Mouse (Mus musculus) gastrocnemius, postnatal 14 days (tissue): ENCODE measurements around the gene Dmrtc2. TPM values are rescaled to one million over a fixed set of nuclear protein-coding genes. Genes with fewer than 3 reads are reported as not detected.
"Not testable (repeated sequence)": the region's sequence is repeated elsewhere in the genome, so short reads cannot be mapped to it uniquely, and the experiment has no call there.

Source experiments
- DNase-seq: peaks from one replicate; pipeline ENCODE4 v3.0.0; 2021; ENCODE audit warnings: mixed read lengths
- intact Hi-C: fragments of 180-260 bp; cut with DNase I; formaldehyde crosslinking; loops from one replicate; pipeline ENCODE4 v1.15.1; 2025; ENCODE audit warnings: low total_unique reads
- total RNA-seq, 2 experiments: library from RNA; stranded (reverse); gene quantifications; 2 replicates each; pipeline ENCODE4 v1.2.3; 2021

The Dmrtc2 gene
- total RNA-seq, 2 experiments from 2014 or later, result not detected

DNA sequence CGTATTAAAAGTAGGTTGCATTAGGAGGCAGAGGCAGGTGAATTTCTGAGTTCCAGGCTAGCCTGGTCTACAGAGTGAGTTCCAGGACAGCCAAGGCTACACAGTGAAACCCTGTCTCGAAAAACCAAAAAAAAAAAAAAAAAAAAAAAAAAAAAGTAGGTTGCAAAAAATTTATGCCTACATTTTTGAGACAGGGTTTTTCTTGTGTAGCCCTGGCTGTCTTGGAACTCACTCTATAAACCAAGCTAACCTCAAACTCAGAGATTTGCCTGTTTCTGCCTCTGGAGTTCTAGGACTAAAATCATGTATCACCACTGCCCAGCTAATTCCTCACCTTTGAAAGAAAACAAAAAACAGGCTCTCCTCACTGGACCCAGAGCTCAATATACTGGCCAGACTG, 25.9 kb downstream of the Dmrtc2 start:
- DNase-seq, intact Hi-C loops: not testable (repeated sequence)

DNA sequence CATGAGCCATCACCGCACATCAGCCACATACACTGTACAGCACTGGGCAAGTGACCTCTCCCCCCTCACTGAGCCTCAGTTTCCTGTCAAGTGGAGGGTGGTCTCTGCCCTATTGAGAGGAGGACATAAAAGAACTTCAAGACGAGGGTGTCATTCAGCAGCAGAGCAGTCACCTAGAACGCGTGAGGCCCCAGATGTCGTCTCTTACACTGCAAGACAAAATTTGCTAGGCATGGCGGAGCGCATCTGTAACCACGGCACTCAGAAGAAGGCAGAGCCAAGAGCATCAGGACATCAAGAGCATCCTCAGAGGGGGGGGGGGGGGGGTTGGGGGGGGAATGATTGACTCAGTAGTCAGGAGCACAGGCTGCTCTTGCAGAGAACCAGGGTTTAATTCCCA, 26.4 kb downstream of the Dmrtc2 start:
- intact Hi-C loops, result no loop called here
- no peak for DNase-seq

DNA sequence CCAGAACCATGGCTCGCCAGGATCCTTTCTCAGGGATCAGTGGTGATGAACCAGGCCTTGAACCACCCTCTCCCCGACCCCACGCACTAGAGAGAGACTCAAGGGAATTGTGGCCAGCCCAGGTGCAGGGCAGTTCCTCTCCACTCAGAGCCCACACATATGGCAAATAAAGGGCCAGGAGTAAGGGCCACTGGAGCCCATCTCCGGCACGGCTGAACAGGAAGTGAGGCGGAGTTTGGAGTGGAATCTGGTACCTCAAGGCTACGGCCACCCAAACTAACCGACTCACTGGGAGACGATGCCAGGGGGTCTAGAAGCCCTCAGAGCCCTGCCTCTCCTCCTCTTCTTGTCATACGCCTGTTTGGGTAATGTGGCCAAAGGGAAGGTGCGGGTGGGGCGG, 27.4 kb downstream of the Dmrtc2 start, which contains the start of gene Cd79a:
Cd79a (plus strand) TSS at position 158 of the 400 bp plus-strand sequence.
- DNase-seq, result no peak
- intact Hi-C loops, result no loop called here

DNA sequence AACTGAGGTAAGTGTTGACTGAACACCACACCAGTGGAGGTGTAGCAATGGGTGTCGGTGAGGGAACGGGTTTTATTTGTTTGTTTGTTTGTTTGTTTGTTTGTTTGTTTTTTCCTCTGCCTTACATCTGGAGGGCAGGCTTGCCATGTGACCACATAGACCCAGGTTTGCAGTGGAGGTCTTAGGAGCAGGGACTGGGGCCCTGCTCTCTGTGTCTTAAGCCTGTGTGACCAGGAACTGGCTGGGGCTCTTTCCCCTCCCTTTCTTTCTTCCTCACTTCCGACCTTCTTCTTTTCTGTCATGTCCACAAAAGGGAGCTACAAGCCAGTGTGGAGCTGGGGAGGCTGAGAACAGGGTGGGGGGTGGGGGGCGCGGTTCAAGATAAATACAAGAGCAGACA, 28.1 kb downstream of the Dmrtc2 start:
- intact Hi-C loops, result no loop called here
- DNase-seq, result no peak

DNA sequence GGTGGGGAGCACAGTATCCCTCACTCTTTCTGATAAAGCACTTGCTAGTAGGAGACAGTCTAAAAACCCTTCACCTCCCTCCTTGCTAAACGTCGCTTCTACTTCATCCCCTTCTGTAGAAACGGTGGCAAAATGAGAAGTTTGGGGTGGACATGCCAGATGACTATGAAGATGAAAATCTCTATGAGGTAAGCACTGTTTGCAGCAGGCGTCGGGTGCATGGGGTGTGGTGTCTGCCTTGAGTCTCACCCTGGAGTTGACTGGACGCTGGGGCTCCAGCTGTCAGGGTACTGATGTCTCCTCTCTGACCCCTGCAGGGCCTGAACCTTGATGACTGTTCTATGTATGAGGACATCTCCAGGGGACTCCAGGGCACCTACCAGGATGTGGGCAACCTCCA, 31.3 kb downstream of the Dmrtc2 start:
- intact Hi-C loops, result no loop called here
- DNase-seq, result no peak

DNA sequence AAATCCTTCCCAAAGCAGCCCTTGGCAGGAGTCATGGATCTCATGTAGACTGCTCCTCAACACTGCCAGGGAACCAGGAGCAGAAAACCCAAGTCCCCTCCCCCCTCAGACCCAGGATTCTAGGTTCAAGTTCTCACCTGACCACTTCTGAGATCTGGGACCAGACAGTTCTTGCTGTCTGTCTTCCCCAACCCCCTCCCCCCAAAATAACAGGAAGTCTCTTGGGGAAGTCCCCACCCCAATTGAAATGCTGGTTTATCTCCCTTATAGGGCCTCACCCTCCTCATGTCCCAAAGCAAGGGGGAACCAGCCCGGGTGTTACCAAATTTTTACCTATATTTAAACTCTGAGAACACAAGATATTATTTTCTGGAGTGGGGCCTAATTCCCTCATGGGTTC, 32.0 kb downstream of the Dmrtc2 start:
- intact Hi-C loops, result no loop called here
- no peak for DNase-seq

DNA sequence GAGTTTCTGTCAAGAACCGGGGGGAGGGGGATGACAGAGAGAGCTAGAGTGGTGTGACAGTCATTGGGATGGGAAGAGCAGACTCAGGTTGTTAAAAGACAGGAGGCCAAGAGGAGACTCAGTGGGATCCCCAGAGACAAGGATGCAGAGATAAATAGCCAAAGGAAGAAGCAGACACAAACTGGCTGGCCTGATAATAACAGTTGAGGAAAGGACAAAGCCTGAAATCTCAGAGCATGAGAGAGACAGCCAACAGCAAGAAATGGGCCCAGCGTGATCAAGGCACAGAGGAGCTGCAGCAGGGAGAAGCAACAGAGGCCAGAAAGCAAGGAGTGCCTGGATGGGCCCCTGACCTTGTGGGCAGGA, 32.4 kb downstream of the Dmrtc2 start:
- intact Hi-C loops, result no loop called here
- DNase-seq, result no peak

DNA sequence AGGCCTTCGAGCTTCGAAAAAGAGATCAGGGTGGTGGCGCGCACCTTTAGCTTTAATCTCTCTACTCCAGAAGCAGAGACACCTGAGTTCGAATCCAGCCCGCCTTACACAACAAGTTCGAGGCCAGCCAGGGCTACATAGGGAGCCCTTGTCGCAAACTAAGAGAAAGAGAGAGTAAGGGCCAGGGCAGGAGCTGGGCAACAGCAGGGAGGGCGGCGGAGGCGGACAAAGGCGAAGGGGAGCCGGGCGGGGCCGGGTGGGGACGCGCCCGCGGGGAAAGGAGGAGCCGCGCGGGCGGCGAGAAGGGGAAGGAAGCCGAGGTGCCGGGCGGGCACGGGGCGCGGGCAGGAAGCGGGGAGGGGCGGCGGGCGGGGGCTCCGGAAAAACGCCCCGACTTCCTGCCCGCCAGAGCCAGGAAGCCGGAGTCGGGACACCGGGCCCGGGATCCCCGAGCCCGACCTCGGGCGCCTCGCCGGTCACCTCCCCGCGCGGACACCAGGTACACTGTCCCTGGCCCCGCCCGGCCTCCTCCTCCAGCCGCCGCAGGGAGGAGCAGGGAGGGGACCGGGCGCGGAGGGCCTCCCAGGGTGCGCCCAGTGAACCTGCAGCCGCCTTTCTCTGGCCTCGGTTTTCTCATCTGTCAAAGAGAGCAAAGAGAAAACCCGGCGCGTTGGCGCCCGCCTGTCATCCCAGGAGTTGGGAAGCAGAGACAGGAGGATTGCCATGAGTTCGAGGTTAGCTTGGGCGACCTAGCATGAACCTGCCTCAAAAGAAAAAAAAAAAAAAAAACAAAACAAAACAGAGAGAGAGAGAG, 33.0 kb downstream of the Dmrtc2 start, which contains the start of gene Arhgef1:
Arhgef1 (plus strand) TSS at position 283 of the 814 bp plus-strand sequence.
- intact Hi-C loops, result no loop called here
- DNase-seq, result peak; percentile 72

DNA sequence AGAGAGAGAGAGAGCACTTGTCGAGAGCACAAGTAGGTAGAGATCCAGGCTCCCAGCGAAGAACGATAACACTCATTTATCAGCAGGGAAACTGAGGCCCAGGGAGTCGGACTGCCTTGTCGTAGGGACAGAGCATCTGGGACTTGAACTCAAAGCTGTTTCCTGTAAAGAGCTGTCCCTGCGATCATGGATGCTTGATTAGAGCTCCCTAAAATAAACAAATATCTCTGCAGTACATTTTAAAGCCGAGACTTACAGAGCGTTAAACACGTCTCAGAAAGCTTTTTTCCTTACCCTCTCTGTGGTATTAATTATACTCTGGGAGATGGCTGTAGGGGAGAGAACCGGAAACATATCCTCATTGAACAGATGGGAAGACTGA, 33.6 kb downstream of the Dmrtc2 start:
- intact Hi-C loops, result no loop called here

DNA sequence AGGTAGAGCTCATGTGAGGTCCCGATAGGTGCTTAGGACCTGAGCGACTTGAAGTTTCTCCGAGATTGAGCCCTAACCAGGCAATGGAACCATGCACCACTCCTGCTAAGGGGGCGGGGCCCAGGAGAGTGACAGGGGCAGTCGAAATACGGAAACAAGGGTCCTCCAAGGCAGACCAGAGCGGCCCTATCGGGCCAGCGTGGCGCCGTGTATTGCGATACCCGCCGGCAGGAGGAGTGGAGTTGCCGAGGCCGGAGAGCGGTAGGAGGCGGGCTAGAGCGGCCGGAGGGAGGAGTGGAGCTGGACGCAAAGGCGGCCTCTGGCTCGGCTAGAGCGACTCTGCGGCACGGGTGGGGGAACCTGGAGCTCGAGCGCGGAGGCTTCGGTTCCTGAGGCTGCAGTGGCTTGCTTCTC, 34.2 kb downstream of the Dmrtc2 start:
- peak; percentile 98 for DNase-seq
- intact Hi-C loops, result no loop called here

More for the DNA sequence above, 33.6 kb downstream of the Dmrtc2 start:
- no peak for DNase-seq

DNA sequence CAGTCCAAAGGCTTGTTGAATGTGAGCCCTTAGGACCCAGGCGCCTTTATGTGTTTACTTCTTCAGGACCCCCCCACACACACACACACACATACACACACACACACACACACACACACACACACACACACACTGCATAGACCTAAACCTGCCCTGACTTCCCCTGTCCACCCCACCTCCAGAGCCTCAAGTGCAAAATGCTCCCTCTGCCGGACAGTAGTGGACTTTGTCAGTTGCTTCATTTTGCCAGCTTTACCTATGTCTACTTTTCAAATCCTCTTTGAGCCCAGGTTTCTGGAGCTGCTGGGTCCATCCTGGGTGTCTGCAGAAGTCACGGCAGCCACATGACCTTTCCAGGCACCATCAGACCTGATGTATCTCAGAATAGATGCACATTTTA, 35.1 kb downstream of the Dmrtc2 start:
- intact Hi-C loops, result no loop called here
- peak; percentile 51 for DNase-seq

DNA sequence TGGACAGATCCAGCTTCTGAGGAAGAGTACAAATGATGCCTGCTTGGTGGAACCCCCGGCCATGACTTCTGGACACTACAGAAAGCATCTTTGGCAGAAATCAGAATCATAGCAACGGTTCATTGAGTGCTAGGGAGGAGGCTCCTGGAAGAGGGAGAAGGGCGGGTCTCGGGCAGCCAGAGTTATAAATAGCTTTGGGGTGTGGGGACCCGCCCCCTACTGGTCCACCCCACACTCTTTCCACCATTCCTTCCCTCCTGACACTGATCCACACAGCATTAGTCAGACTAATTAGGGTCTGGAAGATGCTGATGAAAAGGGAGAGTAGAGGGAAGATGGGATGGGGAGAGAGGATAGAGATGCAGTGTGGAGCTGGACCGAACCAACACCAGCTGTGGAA, 36.7 kb downstream of the Dmrtc2 start:
- intact Hi-C loops, result no loop called here
- no peak for DNase-seq

DNA sequence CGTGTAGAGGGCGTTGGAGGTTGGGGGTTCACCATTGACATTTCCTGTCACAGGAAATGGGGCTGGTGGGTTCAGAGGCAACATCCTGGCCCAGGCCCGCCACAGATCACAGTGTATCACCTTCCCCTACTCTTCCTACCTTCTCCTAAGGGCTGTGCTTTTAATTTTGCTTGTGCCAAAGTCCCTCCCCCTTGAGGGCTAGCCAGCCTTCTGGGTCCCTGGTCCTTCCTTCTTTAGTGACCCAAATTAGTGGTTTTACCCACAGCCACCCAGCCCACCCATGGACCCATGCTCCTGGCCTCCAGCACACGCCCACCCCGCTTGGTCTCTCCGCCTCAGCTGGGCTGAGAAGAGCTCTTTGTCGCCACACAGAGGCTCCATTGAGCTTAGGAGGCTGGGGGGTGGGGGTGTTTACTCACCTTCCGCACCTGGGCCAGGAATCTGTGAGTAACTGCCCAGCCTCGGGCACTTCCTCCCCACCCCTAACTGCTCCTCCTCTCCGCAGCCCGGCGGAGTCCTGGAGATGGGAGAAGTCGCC, 37.4 kb downstream of the Dmrtc2 start:
- DNase-seq, result no peak
- intact Hi-C loops, result no loop called here

DNA sequence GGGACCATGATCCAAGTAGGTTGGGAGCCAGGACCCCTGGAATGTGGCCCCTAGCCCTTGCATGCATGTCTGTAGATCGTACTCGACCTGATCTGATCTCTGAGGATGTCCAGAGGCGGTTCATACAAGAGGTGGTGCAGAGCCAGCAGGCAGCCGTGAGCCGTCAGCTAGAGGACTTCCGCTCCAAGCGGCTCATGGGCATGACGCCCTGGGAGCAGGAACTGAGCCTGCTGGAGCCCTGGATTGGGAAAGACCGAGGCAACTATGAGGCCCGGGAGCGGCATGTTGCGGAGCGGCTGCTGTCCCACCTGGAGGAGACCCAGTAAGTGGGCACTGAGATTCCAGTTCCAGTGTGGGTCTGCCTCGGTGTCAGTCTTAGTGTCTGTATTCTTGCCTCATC, 42.6 kb downstream of the Dmrtc2 start:
- DNase-seq, result no peak
- intact Hi-C loops, result no loop called here

DNA sequence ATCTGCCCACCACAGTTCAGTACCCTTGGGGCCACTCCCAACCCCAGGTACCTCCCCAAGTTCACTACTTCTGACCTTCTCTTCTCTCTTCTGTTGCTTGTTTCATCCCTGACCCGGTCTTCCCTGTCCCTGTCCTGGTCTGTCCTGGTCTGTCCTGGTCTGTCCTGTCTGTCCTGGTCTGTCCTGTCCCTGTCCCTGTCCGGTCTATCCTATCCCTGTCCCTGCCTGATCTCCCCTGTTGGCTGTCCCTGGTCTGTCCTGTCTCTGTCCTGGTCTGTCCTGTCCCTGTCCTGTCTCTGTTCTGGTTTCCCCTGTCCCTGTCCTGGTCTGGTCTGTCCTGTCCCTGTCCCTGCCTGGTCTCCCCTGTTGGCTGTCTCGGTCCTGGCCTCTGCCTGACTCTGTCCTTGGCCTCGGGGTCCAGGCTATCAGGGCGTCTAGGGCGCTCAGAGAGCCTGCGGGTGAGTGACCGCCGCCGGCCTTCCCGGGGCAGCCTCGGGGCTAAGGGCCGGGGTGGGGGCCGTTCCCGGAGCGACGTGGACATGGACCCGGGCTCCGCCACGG, 49.0 kb downstream of the Dmrtc2 start:
- intact Hi-C loops, result no loop called here
- DNase-seq, result no peak

DNA sequence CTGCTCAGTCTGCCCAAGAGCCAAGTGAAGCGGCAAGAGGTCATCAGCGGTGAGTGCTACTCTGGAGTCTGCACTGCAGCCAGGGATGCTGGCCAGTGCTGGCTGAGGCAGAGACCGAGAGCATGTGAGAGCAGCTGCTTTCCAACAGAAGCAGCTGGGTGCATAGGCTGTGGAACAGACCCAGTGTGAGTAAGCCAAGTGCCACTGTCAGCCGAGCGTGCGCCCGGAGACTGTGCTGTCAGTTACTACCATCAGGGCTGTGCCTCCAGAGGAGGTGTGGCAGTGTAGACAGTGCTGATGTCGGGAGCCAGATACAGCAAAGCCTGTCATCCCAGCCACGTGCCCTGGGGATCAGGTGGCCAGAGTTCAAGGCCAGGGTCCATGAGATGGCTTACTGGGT, 49.9 kb downstream of the Dmrtc2 start:
- intact Hi-C loops, result no loop called here
- DNase-seq, result peak; percentile 83

Other genes starting within 250 kb of the Dmrtc2 start
- not detected for gene Lypd3, start 233.5 kb upstream of the Dmrtc2 start, total RNA-seq
- not detected for gene Tex101, start 193.4 kb upstream of the Dmrtc2 start, total RNA-seq
- not detected for gene BC049730, start 160.8 kb upstream of the Dmrtc2 start, total RNA-seq
- gene Gm4763, start 143.1 kb upstream of the Dmrtc2 start, total RNA-seq, result not detected
- not detected for gene Cd177, start 109.7 kb upstream of the Dmrtc2 start, total RNA-seq
- gene Ceacam10, start 92.9 kb upstream of the Dmrtc2 start, total RNA-seq, result not detected
- 1 to 10 TPM in 1 of 2 experiments, not detected in 1; 1.0 TPM for gene Gm9844, start 7.8 kb upstream of the Dmrtc2 start, total RNA-seq
- not detected for gene Lypd4, start 116 bp upstream of the Dmrtc2 start, total RNA-seq
- gene Rps19, start 14.3 kb downstream of the Dmrtc2 start, total RNA-seq, result 100 to 1,000 TPM; 481 to 524 TPM
- gene Cd79a, start 27.3 kb downstream of the Dmrtc2 start, total RNA-seq, result under 1 TPM; 0.16 to 0.23 TPM
- 10 to 100 TPM; 32.5 to 38.0 TPM for gene Arhgef1, start 32.9 kb downstream of the Dmrtc2 start, total RNA-seq
- gene Gm4881, start 74.4 kb downstream of the Dmrtc2 start, total RNA-seq, result not detected
- gene Rabac1, start 102.7 kb downstream of the Dmrtc2 start, total RNA-seq, result 100 to 1,000 TPM; 163 to 175 TPM
- under 1 TPM; 0.21 to 0.42 TPM for gene Atp1a3, start 135.9 kb downstream of the Dmrtc2 start, total RNA-seq
- gene Grik5, start 202.3 kb downstream of the Dmrtc2 start, total RNA-seq, result 1 to 10 TPM; 3.3 to 3.9 TPM
- 1 to 10 TPM; 5.5 to 6.3 TPM for gene Zfp574, start 202.5 kb downstream of the Dmrtc2 start, total RNA-seq